ENCODE assay signal across 9 mouse cellular contexts in genomic region chr8:107504239-107504985, GRCm38 (mm10).
DNase-seq lines count a peak whose midpoint lies in the region; ATAC-seq and TF ChIP-seq lines count a peak whose summit lies in the region.
"Had no signal": no experiment of that assay in that cellular context is flagged by ENCODE, and none has a peak within 500 bp of the region (broad histone marks: within the 10 kb centered on the region; RNA-seq: fewer than 3 reads in every experiment).

No protein-coding gene starts in this region.

- H3K4me1 ChIP-seq in intestine, embryonic 15.5 days (replicated peaks), result peaks cover 11% of the 10 kb centered on the region
- H3K4me1 ChIP-seq in intestine, embryonic 16.5 days (ENCODE audit: control insufficient read depth, insufficient read depth, low read length), result peaks cover 16% of the 10 kb centered on the region
- peaks cover 26% of the 10 kb centered on the region for H3K4me1 ChIP-seq in limb, embryonic 14.5 days (ENCODE audit: control insufficient read depth, insufficient read depth, low read length)

- ATAC-seq in intestine, embryonic 15.5 days, result no peak
- no peak for ATAC-seq in intestine, embryonic 16.5 days
- no peak for ATAC-seq in limb, embryonic 14.5 days (ENCODE audit: low FRiP score, low read depth)

- H3K27me3 ChIP-seq in intestine, embryonic 15.5 days (replicated peaks), result no peaks in the 10 kb centered on the region
- no peaks in the 10 kb centered on the region for H3K27me3 ChIP-seq in intestine, embryonic 16.5 days (replicated peaks; ENCODE audit: control insufficient read depth, insufficient read depth, low read length)
- H3K27me3 ChIP-seq in limb, embryonic 14.5 days (ENCODE audit: control insufficient read depth, insufficient read depth, low read length), result no peaks in the 10 kb centered on the region
- H3K27me3 ChIP-seq: lung, embryonic 15.5 days had no signal

- no peak overlapping the region for H3K4me3 ChIP-seq in intestine, embryonic 15.5 days (replicated peaks)
- H3K4me3 ChIP-seq in intestine, embryonic 16.5 days (ENCODE audit: low read length), result no peak overlapping the region
- H3K4me3 ChIP-seq in limb, embryonic 14.5 days (replicated peaks; ENCODE audit: low read length), result no peak overlapping the region
- H3K4me3 ChIP-seq: lung, embryonic 15.5 days had no signal

- H3K9ac ChIP-seq in intestine, embryonic 15.5 days, result no peak overlapping the region
- H3K9ac ChIP-seq in intestine, embryonic 16.5 days (ENCODE audit: low read depth, low read length), result no peak overlapping the region
- no peak overlapping the region for H3K9ac ChIP-seq in limb, embryonic 14.5 days (ENCODE audit: low read depth, low read length, severe bottlenecking)
- H3K9ac ChIP-seq: lung, embryonic 15.5 days had no signal

- no peak for TF ChIP-seq POLR2A in limb, embryonic 14.5 days (IDR thresholded peaks at IDR 0.05; ENCODE audit: borderline replicate concordance, extremely low read depth, insufficient read depth, insufficient read length)

- no peak overlapping the region for H3K4me2 ChIP-seq in intestine, embryonic 15.5 days (replicated peaks)
- no peak overlapping the region for H3K4me2 ChIP-seq in intestine, embryonic 16.5 days (ENCODE audit: low read depth, low read length)
- H3K4me2 ChIP-seq in limb, embryonic 14.5 days (replicated peaks; ENCODE audit: low read depth, low read length, severe bottlenecking), result no peak overlapping the region
- H3K4me2 ChIP-seq: lung, embryonic 15.5 days had no signal

- H3K9me3 ChIP-seq in intestine, embryonic 15.5 days, result no peaks in the 10 kb centered on the region
- no peaks in the 10 kb centered on the region for H3K9me3 ChIP-seq in intestine, embryonic 16.5 days (ENCODE audit: control insufficient read depth, low read length)
- H3K9me3 ChIP-seq in limb, embryonic 14.5 days (ENCODE audit: control insufficient read depth, low read length), result no peaks in the 10 kb centered on the region
- H3K9me3 ChIP-seq: lung, embryonic 15.5 days had no signal

- H3K36me3 ChIP-seq in intestine, embryonic 15.5 days, result no peaks in the 10 kb centered on the region
- H3K36me3 ChIP-seq in intestine, embryonic 16.5 days (ENCODE audit: control insufficient read depth, insufficient read depth, low read length), result no peaks in the 10 kb centered on the region
- no peaks in the 10 kb centered on the region; the same call in 1 of the 2 replicates for H3K36me3 ChIP-seq in limb, embryonic 14.5 days (ENCODE audit: control insufficient read depth, insufficient read depth, low read length)

- peak overlapping the region; percentile 60; the same call in 1 of the 2 replicates for H3K27ac ChIP-seq in intestine, embryonic 15.5 days
- no peak overlapping the region for H3K27ac ChIP-seq in intestine, embryonic 16.5 days (ENCODE audit: low read length)
- H3K27ac ChIP-seq in limb, embryonic 14.5 days (replicated peaks; ENCODE audit: low read depth, low read length), result peak overlapping the region; percentile 65

- WGBS in intestine, embryonic 15.5 days, result 68% methylated on average over 13 of the region's 13 CpGs
- WGBS in intestine, embryonic 16.5 days, result 70% methylated on average over 13 of the region's 13 CpGs
- WGBS in limb, embryonic 14.5 days, result 74% methylated on average over 13 of the region's 13 CpGs

- peak; percentile 95 for DNase-seq in 416B (ENCODE audit: low read depth)
- DNase-seq in NIH3T3 (ENCODE audit: low read depth), result peak; percentile 35
- no peak for DNase-seq in limb, embryonic 14.5 days (ENCODE audit: low spot score)
- DNase-seq in cerebellum, adult 11 months, result no peak
- DNase-seq in kidney, postnatal 25 days, result no peak
- DNase-seq in frontal cortex, postnatal 14 days (ENCODE audit: low spot score in 2 of 2), result no peak

Comparison
In these comparisons a context has a peak if more than half of its experiments do, and no peak if none do; other contexts are left out.
1. DNase-seq: peak in 416B (single experiment) and NIH3T3 (single experiment); none in limb, embryonic 14.5 days (single experiment), cerebellum, adult 11 months (single experiment), kidney, postnatal 25 days (0 of 2) and frontal cortex, postnatal 14 days (0 of 2).